Mouse (Mus musculus) fibroblast of lung, adult 2 months (primary cell): Measurements from ENCODE around the gene Arid1b.
A peak's percentile ranks its signal among the peaks of the same experiment; 100 is the strongest.

Experiments
- DNase-seq: peaks from one replicate; pipeline ENCODE4 v3.0.0-alpha.2; 2011; ENCODE audit warnings: low read depth

The Arid1b gene

DNA sequence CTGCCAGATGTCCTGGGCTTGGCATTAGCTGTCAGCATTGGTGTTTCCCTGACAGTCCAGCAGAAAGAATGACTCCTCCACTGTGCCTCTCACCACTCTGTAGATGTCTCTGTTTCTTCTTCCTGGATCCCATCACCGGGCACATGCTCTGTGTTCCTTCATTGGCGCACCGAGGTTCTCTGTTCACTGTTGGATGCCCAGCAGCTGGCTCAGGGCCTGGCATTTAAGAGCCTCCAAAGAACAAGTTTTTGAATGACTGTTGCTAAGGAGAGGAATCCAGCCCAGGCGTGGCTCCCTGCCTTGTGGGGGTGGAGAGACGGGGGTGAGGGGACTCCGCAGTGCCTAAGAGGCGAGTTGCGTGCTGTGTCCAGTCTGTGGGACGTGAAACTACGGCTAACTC, 290.7 kb downstream of the Arid1b start:
- no peak for DNase-seq

- DNase-seq = no peak
Measured at GRCm38 (mm10) chr17:5285877-5286440, 291.8 kb downstream of the Arid1b start.

DNA sequence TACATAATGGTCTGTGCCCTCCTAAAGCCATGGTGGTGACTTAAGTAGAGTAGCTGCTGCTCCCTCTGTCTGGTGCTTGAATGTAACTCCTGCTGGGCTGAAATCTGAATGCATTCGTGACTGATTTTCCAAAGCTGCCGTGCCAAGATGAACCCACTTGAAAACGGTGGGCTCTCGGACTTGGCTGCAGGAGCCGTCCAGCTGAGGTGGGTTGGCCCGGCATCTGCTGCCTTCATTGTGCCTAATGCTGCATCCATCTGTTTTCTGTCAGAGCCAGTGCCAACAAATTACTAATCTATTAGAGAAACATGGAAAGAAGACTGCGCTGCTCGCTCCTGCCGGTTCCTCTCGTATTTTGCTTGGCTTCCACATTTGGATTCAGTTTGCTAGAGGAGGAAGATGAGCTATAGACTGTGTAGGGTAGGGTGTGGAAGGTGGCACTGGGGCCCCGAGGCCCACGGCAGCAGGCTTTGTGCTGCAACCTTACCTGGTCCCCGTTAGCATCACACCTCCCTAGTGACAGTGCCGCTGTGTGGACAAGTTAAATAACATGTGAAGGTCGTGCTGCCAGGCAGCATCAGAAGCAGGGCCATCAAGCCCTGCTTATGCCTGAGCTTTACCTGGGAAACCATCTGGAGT, 292.6 kb downstream of the Arid1b start:
- DNase-seq = no peak

- DNase-seq = no peak
Measured at GRCm38 (mm10) chr17:5287210-5287591, 293.1 kb downstream of the Arid1b start.

GRCm38 (mm10) chr17:5287641-5288040, 293.5 kb downstream of the Arid1b start:
- no peak for DNase-seq

DNA sequence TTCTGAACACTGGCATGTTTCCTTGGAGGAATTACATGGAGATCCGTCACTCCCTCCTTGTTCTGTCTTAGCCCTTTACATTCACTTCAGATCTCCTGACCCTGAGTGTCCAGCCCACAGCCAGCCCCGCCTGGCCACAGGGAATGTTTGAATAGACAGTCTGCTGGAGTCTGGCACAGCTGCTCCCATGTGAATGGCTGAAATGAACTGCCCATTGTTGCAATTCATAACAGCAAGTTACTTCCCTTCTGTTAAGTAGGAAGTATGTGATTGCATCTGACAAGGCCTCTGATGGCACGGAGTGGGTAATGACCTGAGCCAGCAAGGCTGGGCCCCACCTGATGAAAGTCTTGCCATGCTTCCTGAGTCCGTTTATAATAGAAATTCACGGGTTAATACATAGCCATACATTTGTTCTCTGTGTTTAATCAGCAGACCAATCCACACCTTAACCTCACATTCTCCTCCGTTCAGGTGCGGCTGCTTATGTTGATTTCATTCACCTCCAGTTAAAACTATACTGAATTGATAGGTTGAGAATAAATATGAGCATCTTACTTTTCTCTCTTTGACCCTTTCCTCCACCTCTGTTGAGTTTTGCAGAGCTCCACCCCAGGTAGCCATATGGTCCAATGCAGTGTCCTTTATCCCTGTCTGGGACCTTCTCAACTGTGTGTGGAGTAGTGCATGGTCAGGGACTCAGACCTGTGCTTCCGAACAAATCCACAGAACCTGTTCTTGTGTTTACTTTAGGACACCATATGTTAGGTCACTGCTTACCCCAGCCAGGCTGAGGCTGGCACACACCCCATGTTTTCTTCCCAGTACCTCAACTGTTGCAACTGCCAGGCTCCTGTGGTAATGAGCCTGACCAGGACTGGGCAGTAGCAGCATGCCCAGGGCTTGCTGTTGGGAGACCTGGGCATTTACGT, 299.8 kb downstream of the Arid1b start:
- peak; percentile 34 for DNase-seq

DNA sequence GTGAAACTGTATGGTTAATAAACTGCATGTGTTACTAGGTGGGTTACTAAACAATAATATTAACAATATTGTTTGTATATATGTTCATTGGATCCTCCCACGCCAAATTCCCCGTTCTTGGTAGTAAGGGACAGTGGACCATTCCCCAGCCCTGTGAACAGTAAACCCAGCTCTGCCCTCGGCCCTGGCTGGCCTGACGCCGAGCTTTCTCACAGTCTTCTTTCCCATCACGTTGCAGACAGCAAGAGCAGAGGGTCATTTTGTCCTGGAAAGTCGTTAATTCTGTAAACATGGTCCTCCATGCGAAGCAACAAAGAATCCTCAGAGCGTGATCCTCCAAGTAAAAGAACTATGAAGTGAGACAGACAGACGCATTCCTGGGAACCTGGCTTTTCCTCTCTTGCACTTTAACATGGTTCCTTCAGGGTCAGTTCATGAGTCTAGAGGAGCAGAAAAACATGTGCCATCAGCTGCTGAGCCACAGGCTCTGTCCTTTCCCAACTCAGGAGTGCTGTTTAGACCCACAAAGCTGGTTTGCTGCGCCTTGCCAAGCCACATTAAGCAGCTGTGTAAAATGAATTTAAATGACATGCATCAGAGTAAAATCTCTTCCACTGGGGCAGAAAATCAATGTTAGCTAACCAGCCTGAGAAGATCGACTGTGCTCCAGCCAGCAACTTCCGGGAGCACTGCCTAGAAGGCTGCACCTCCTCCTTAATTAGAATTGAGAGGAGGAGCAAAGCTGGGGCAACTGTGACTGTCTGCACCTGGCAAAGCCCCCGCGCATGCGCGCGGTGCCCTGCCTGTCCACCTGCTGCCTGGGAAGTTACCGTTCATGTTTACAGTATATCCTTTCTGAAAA, 301.2 kb downstream of the Arid1b start:
- DNase-seq = peak; percentile 31

DNA sequence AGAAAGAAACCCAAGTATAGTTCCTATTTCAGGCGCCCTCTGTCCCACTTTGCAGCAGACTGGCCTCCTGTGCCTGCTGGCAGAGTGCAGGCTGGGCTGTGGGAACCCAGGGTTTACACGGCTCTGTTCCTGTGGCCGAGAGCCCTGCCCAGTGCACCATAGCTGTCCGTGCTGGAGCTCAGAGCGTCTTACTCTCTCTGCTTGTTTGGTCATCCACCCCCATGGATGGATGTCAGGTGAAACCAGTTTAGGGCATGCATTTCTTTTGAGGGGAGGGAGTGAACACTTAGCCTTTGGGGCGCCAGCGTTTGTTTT, 301.8 kb downstream of the Arid1b start:
- DNase-seq = no peak

- no peak for DNase-seq
Measured at GRCm38 (mm10) chr17:5297491-5297890, 303.4 kb downstream of the Arid1b start.

DNA sequence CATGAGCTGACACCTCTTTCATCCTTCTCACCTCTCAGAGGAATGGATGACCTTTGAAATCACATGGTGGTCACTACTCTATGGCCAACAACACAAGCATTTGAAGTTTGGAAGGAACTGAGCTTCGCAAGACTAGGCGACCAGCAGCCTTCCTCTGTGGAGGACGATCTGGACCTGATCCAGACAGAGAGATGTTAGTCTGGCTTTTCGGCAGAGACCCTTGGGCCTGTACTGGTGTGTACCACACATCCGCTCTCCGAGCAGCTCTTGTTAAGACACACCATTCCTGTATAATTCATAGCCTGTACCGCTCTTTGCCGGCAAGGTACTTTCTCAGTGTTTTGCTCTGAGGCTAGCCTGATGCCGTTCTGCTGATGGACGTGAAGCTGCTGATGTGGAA, 303.9 kb downstream of the Arid1b start:
- no peak for DNase-seq

- no peak for DNase-seq
Measured at GRCm38 (mm10) chr17:5298891-5299559, 304.9 kb downstream of the Arid1b start.

- no peak for DNase-seq
Measured at GRCm38 (mm10) chr17:5302971-5303746, 309.0 kb downstream of the Arid1b start.

- no peak for DNase-seq
Measured at GRCm38 (mm10) chr17:5305783-5306477, 311.8 kb downstream of the Arid1b start.

DNA sequence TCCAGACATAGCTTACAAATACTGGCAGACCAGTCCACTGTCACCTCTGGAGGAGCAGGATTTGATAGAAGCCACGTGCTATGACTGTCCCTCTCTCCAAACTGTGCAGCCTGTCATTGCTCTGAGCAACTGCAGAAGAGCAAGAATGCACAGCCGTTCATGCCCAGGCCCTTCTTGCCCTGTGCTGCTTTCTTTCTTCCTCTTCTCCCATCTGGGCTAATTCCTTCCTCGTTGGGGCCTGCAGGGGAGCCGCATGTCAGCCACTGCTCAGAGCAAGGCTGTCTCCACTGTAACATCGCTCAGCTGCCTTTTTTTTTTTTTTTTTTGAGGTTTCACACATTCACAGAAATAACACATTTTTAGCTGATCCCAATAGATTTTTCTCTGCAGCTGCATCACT, 315.8 kb downstream of the Arid1b start:
- no peak for DNase-seq

GRCm38 (mm10) chr17:5310425-5310888, 316.3 kb downstream of the Arid1b start:
- DNase-seq = no peak

- DNase-seq = no peak
Measured at GRCm38 (mm10) chr17:5311062-5311461, 316.9 kb downstream of the Arid1b start.

DNA sequence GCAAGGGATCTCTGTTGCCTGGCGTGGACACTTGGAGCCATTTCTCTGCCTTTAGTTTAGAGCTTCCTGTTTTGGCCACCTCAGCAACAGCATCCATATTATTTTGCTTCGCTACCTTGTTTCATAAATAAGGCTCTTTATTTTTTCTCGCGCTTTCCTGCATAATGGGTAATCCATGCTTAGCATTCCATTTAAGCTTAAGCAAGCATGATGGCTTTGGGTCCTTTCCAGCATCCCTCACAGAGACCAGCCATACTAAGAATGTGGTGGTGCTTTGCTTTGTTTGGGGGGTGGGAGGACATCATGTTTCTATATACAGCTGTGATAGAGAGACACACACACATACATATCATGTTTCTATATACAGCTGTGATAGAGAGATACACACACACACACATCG, 318.2 kb downstream of the Arid1b start:
- DNase-seq = no peak

DNA sequence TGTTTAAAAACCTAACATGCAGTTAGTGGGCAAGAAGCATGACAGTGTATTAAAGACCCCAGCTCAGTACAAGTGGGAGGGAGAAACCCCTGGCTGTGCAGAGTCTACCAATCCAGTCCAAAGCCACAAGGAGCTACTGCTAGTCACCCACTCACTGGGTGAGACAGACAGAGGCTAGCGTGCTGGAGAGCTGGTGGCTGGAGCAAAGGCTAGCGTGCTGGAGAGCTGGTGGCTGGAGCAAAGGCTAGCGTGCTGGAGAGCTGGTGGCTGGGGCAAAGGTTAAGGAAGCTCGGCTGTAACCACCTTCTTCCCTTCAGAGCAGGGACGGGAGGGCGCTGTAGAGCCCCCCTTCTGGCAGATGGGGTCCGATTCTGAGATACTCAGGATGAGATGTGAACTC, 320.6 kb downstream of the Arid1b start:
- DNase-seq = no peak

DNA sequence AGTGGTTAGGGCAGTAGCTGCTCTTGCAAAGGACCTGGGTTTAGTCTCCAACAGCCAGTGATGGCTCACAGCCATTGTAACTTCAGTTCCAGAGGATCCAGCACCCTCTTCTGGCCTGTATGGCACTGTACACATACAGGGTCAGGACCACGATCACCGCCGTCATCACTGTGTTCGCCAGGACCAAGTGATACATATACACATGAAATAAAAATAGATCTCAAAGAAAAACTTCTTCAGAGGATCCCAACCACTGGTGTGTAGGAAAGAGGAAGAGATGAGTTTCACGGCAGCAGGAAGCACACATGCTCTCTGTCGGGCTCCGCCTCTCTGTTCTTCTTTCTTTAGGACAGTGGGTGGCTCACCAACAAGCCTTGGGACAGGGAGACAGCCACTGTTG, 322.4 kb downstream of the Arid1b start:
- no peak for DNase-seq

GRCm38 (mm10) chr17:5321589-5322225, 327.6 kb downstream of the Arid1b start:
- DNase-seq = no peak
